Mouse (Mus musculus): Measurements from ENCODE around the gene Ctdnep1.

Gene Ctdnep1

GRCm38 (mm10) chr11:69983377-69983776 is 2.4 kb downstream of the Ctdnep1 start:
- peak in 1 of 2 experiments; percentile 21 for DNase-seq (ENCODE audit: low spot score in 2 of 2)

- peak in 1 of 2 experiments; percentile 25 for DNase-seq (ENCODE audit: low spot score in 2 of 2)
Measured at GRCm38 (mm10) chr11:69984431-69984830, 3.5 kb downstream of the Ctdnep1 start.

GRCm38 (mm10) chr11:69989949-69990348 is 9.0 kb downstream of the Ctdnep1 start:
- no peak for DNase-seq (ENCODE audit: low spot score in 2 of 2)

- peak; percentile 98 for DNase-seq (ENCODE audit: low spot score in 2 of 2)
Measured at GRCm38 (mm10) chr11:69990850-69991691, 10.1 kb downstream of the Ctdnep1 start, which contains the start of gene Gabarap. Gene Gabarap, plus strand, starts transcription at chr11:69991143.

GRCm38 (mm10) chr11:69991711-69992110 is 10.8 kb downstream of the Ctdnep1 start:
- DNase-seq (ENCODE audit: low spot score in 2 of 2), result no peak

GRCm38 (mm10) chr11:69992396-69992795 is 11.4 kb downstream of the Ctdnep1 start:
- DNase-seq (ENCODE audit: low spot score in 2 of 2), result peak in 1 of 2 experiments; percentile 59

GRCm38 (mm10) chr11:69992932-69993331 is 12.0 kb downstream of the Ctdnep1 start:
- DNase-seq (ENCODE audit: low spot score in 2 of 2), result no peak

DNA sequence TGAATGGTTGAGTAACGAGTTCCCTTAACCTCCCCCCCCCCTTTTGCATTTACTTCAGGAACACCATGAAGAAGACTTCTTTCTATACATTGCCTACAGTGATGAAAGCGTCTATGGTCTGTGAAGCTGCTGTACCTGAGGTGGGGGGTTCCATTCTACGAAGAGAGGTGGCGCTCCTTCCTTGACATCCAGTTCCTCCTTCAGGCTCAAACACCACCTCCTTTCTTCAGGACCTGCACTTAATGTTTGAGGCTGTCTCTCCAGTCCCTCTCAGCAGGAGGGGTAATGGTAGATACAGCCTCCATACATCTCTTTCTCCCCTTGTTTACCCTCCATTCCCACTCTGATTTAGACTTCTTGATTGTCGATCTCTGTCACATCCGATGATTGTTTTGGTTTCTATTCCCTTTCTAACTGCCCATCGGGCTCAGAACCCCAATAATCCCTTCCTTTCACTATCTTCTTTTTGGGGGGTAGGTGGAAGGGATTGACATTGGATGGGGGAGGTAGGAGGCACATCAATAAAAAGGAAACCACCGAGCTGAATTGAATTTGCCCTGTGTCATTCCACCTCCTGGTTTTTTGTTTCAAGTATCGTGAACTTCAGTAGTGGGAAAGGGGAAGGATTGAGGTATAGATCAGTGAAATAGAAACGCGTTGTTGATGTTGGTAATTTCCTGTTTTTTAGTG is 13.6 kb downstream of the Ctdnep1 start:
- no peak for DNase-seq (ENCODE audit: low spot score in 2 of 2)

- DNase-seq (ENCODE audit: low spot score in 2 of 2), result peak; percentile 98 to 99
Measured at GRCm38 (mm10) chr11:69995391-69995960, 14.5 kb downstream of the Ctdnep1 start, which contains the start of gene Phf23. Gene Phf23, plus strand, starts transcription at chr11:69995777.

- peak; percentile 62 to 68 for DNase-seq (ENCODE audit: low spot score in 2 of 2)
Measured at GRCm38 (mm10) chr11:69996161-69997061, 15.5 kb downstream of the Ctdnep1 start.

GRCm38 (mm10) chr11:69997070-69997509 is 16.1 kb downstream of the Ctdnep1 start:
- peak; percentile 84 to 86 for DNase-seq (ENCODE audit: low spot score in 2 of 2)

- peak in 1 of 2 experiments; percentile 45 for DNase-seq (ENCODE audit: low spot score in 2 of 2)
Measured at GRCm38 (mm10) chr11:69998567-69999491, 17.9 kb downstream of the Ctdnep1 start.

DNA sequence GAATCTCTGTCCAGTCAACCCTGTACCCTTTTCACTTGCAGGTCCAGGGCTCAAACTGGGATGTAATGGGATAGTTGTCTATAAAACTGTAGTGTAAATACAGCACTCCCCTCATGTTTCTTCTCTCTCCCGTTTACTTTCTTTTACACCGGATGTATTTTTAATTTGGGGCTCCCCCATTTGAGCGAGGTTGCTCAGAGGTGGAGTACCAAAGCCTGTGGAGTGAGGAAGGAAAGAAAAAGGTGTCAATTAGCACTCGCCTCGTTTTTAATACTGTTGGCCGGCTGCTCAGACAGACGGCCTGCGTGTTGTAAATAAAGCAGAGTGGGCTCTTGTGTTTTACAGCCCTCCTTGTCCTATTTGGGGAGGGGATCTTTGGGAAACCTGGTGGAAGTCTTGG is 18.7 kb downstream of the Ctdnep1 start:
- DNase-seq (ENCODE audit: low spot score in 2 of 2), result no peak

DNA sequence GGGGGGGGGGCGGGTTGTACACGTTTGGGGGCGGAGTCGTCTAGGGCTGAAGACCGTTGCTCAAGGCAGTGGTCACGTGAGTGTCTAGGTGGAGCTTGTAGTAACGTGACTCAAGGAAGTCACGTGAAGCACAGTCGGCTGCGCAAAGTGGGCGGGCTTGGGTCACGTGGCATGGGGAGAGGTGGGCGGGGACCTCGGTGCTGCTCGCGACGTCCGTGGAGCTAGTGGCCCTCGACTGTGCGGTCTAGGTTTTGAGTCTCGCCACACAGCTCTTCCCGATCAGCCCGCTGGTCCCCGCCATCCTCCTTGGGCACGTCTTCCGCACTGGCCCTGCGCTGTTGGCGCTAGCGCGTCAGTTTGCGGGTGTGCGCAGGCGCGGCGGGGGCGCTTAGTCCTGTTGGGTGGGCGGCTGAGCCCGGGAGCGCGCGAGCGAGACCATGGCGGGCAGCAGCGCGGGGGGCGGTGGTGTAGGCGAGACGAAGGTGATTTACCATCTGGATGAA is 19.5 kb downstream of the Ctdnep1 start, which contains the start of gene Dvl2:
Dvl2 (plus strand) TSS at position 200 of the 503 bp plus-strand sequence.
- DNase-seq (ENCODE audit: low spot score in 2 of 2), result peak; percentile 94 to 98

GRCm38 (mm10) chr11:70001159-70001558 is 20.2 kb downstream of the Ctdnep1 start:
- no peak for DNase-seq (ENCODE audit: low spot score in 2 of 2)

GRCm38 (mm10) chr11:70001865-70002264 is 20.9 kb downstream of the Ctdnep1 start:
- no peak for DNase-seq (ENCODE audit: low spot score in 2 of 2)

DNA sequence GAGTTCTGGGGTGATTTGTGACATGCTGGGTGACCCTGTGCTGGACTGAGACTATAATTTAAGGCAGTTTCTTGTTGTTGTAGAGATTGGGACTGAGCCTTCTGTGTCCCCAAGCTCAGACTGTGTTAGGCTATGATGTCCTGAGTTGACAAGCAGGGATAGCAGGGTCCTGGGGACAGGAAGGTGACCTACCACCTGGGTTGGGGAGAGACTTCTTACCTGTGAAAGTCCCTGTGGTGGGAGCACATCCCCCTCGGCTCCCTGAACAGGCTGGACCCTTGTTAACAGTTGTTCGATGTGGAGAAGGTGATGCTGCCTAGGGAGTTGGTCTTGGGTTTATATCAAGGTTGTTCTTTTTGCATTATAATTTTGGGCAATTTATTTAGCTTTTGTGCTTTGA is 21.5 kb downstream of the Ctdnep1 start:
- no peak for DNase-seq (ENCODE audit: low spot score in 2 of 2)

GRCm38 (mm10) chr11:70005521-70005920 is 24.6 kb downstream of the Ctdnep1 start:
- no peak for DNase-seq (ENCODE audit: low spot score in 2 of 2)

DNA sequence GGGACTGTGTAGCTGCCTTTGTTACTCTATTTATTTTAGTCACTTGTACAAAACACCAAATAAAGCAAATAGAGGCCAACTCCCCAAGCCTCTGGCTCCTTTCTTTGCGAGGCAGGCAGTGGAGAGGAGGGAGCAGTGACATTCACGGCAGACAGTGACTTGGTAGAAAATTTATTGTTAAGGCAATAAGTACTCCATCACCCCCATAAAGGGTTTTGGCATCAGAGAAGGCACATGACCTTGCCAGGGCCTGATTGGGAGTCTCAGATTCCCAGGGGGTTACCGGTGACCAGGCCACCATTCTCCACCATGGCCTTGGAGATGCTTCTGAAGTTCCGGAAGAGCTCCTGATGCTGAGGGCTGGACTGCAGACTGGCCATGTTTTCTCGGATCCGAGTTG is 29.1 kb downstream of the Ctdnep1 start:
- DNase-seq (ENCODE audit: low spot score in 2 of 2), result no peak

- DNase-seq (ENCODE audit: low spot score in 2 of 2), result no peak
Measured at GRCm38 (mm10) chr11:70010548-70010947, 29.6 kb downstream of the Ctdnep1 start.
